Mouse (Mus musculus) intestine, postnatal 0 days (tissue): ENCODE measurements at regions not wholly inside any gene's neighbourhood (a gene's known extent, or its start where the extent isn't known, plus 50 kb on each side); places are given as distances from the start of the nearest gene placed in this dataset.

Experiments used
- ATAC-seq: fragments of 200-750 bp; cut with Nextera tagmentation; 2 replicates; pipeline ENCODE4 v1.8.0; 2017; ENCODE audit warnings: mild to moderate bottlenecking, moderate TSS enrichment, moderate library complexity
- H3K27ac ChIP-seq: fragments of 300-500 bp; sonication (generic); 2 replicates; pipeline ENCODE4 v1.5.1; 2014; ENCODE audit warnings: mild to moderate bottlenecking, low read depth, low read length, moderate library complexity
- H3K27me3 ChIP-seq: fragments of 300-500 bp; sonication (generic); replicated peaks from 2 replicates; pipeline ENCODE4 v1.6.1; 2014; ENCODE audit warnings: low read length, mixed read lengths; ENCODE audit not compliant: control insufficient read depth, insufficient read depth
- H3K36me3 ChIP-seq: fragments of 300-500 bp; sonication (generic); 2 replicates; pipeline ENCODE4 v1.6.1; 2014; ENCODE audit warnings: mild to moderate bottlenecking, moderate library complexity; ENCODE audit not compliant: control insufficient read depth, insufficient read depth
- H3K4me1 ChIP-seq: fragments of 300-500 bp; sonication (generic); replicated peaks from 2 replicates; pipeline ENCODE4 v1.6.1; 2014; ENCODE audit warnings: antibody characterized with exemption, low read length, mixed read lengths; ENCODE audit not compliant: control insufficient read depth, insufficient read depth
- H3K4me2 ChIP-seq: fragments of 300-500 bp; sonication (generic); replicated peaks from 2 replicates; pipeline ENCODE4 v1.6.1; 2014; ENCODE audit warnings: low read depth, mild to moderate bottlenecking, moderate library complexity
- H3K4me3 ChIP-seq: fragments of 300-500 bp; sonication (generic); 2 replicates; pipeline ENCODE4 v1.5.1; 2014; ENCODE audit warnings: low read depth, low read length
- H3K9ac ChIP-seq: fragments of 300-500 bp; sonication (generic); 2 replicates; pipeline ENCODE4 v1.6.1; 2014; ENCODE audit warnings: mild to moderate bottlenecking, low read depth, low read length
- H3K9me3 ChIP-seq: fragments of 300-500 bp; sonication (generic); 2 replicates; pipeline ENCODE4 v1.6.1; 2016; ENCODE audit warnings: mixed run types; ENCODE audit not compliant: control insufficient read depth
- CTCF ChIP-seq: sonication (generic); IDR thresholded peaks from 2 replicates; pipeline ENCODE4 v1.5.1; 2016; ENCODE audit warnings: low read depth, mild to moderate bottlenecking, control low read depth, antibody characterized with exemption, moderate library complexity
- WGBS: fragments of 180-500 bp; shearing (Covaris S2); extraction: QIAGEN DNeasy Blood & Tissue Kit; methylation state at CpG from one replicate; pipeline ENCODE4 v1.1.7; 2014; 5-methylcytosine and 5-hydroxymethylcytosine counted together

DNA sequence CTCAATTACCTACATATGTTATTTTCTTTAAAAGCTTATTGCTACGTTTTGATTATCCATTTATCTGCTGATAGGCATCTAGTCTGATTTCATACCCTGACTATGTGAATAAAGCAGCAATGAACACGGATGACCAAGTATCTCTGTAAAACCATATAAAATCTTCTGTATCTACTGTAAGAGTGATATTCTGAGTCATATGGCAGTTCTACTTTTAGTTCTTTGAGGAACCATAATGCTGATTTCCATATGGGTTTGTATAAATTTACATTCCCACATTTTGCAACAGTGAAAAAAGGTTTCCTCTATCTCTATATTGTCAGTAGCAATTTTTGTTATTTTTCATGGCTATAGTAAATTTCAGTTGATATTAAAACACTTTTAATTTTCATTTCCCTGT, 280.6 kb downstream of the Fsip2 start:
- Histone ChIP-seq H3K9me3 (no peaks in the 10 kb centered on the region), H3K27ac (no peak overlapping the region), H3K4me3 (no peak overlapping the region), H3K4me1 (no peaks in the 10 kb centered on the region), H3K36me3 (no peaks in the 10 kb centered on the region), H3K27me3 (no peaks in the 10 kb centered on the region), H3K9ac (no peak overlapping the region), H3K4me2 (no peak overlapping the region)
- WGBS: 78% methylated on average over 2 of the region's 2 CpGs
- TF ChIP-seq CTCF: no peak
- no peak for ATAC-seq

- WGBS: 76% methylated on average over 5 of the region's 5 CpGs
- no peak overlapping the region for H3K9ac ChIP-seq
- no peak overlapping the region for H3K4me3 ChIP-seq
- no peaks in the 10 kb centered on the region for H3K36me3 ChIP-seq
- H3K4me1 ChIP-seq: no peaks in the 10 kb centered on the region
- no peak for ATAC-seq
- H3K27me3 ChIP-seq: no peaks in the 10 kb centered on the region
- no peak overlapping the region for H3K27ac ChIP-seq
- no peaks in the 10 kb centered on the region for H3K9me3 ChIP-seq
- no peak overlapping the region for H3K4me2 ChIP-seq
- no peak for TF ChIP-seq CTCF
These were observed 282.8 kb downstream of the Fsip2 start for GRCm38 (mm10) chr2:83226198-83226597.

DNA sequence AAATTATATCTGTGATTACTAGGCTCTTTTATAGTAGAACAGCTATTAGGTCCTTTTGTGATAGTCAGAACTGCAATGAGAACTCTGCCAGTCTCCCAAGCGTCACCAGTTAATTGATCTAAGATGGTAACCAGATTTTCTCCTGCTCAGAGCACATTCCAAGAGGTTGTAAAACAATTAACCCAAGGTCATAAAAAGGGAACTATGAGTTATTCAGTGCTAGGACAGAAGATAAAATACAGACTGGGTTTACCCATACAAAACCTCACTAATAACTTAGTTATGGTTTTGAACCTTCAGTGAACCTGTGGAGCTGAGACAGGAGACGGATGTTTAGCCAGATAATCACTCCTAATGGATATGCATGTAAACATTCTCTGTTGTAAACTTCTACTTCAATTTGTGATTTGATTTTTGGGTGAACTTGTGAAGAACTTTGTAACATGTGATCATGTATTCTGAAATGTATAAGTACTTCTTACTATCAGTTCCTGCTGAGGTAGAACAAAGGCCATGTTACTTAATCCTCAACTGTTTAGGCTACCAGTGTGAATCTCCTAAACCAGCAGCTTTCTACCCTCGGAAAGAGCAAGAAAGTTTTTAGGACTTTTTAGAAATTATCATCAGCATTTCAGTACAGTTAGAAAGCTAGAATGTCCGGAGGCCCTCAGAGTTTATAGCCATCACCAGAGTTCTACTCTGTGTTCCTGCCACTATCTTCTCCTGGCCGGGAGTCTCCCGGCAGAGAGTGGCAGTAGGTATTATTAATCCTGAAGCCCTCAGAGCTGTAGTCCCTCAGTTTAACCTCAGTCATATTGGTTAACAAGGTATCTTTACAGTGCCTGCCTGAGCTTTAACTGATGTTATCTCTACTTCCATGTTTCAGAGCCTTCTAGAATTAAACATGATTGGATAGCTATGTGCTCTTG, 308.0 kb downstream of the Fsip2 start:
- no peak overlapping the region for H3K9ac ChIP-seq
- 16% methylated on average over 6 of the region's 6 CpGs for WGBS
- no peak for TF ChIP-seq CTCF
- H3K27me3 ChIP-seq: no peaks in the 10 kb centered on the region
- no peaks in the 10 kb centered on the region for H3K4me1 ChIP-seq
- ATAC-seq: peak; percentile 78
- no peak overlapping the region for H3K27ac ChIP-seq
- no peak overlapping the region; the same call in 1 of the 2 replicates for H3K4me2 ChIP-seq
- no peaks in the 10 kb centered on the region for H3K36me3 ChIP-seq
- no peaks in the 10 kb centered on the region for H3K9me3 ChIP-seq
- H3K4me3 ChIP-seq: no peak overlapping the region

- H3K4me3 ChIP-seq: no peak overlapping the region
- H3K36me3 ChIP-seq: no peaks in the 10 kb centered on the region
- 73% methylated on average over 2 of the region's 2 CpGs for WGBS
- TF ChIP-seq CTCF: no peak
- no peak overlapping the region for H3K27ac ChIP-seq
- no peak for ATAC-seq
- H3K9me3 ChIP-seq: no peaks in the 10 kb centered on the region
- no peaks in the 10 kb centered on the region for H3K27me3 ChIP-seq
- no peaks in the 10 kb centered on the region for H3K4me1 ChIP-seq
- H3K9ac ChIP-seq: no peak overlapping the region
- no peak overlapping the region for H3K4me2 ChIP-seq
These were observed 313.4 kb downstream of the Fsip2 start for GRCm38 (mm10) chr2:83256811-83257321.

DNA sequence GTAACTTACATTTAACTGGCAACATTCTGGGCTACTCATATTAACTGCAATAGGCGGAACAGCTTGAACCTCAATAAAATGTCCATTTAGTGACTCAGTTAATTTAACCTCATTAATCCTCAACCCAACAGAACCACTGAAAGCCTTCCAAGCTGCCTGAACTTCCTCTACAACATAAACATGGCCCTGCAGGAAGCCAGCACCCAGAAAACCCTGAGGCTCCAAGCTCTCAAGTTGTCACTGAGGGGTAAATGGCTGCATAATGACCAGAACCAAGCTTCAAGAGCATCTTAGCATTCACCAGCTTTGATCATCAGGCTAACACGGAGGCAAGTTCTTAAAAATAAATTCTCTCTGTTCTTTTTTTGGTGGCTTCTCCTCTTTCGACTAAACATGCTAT, 315.2 kb downstream of the Fsip2 start:
- no peaks in the 10 kb centered on the region for H3K4me1 ChIP-seq
- ATAC-seq: no peak
- 80% methylated on average over 3 of the region's 3 CpGs for WGBS
- no peaks in the 10 kb centered on the region for H3K9me3 ChIP-seq
- H3K27ac ChIP-seq: no peak overlapping the region
- no peak overlapping the region for H3K4me2 ChIP-seq
- H3K9ac ChIP-seq: no peak overlapping the region
- no peaks in the 10 kb centered on the region for H3K27me3 ChIP-seq
- no peaks in the 10 kb centered on the region for H3K36me3 ChIP-seq
- H3K4me3 ChIP-seq: no peak overlapping the region
- no peak for TF ChIP-seq CTCF

DNA sequence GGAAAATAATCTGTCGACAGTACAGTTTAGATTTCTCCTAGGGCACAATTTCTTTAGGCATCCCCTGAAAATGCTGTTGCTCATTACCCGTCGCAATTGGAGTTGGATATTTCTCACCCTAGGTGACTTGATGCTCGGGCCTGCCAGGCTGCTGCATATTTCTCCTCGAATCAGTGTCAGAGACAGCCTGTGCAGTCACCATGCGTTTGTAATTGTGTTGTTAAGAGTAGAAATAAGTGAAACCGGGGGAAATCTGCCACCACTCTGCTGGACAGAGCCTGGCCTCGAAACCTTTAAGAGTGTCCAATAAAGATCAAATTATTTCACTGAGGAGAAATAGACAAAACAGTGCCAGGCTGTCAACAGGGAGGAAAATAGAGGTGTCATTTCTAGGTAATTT, 340.7 kb upstream of the Zc3h15 start:
- Histone ChIP-seq H3K9me3 (no peaks in the 10 kb centered on the region), H3K27ac (no peak overlapping the region), H3K4me2 (no peak overlapping the region), H3K4me1 (no peaks in the 10 kb centered on the region), H3K9ac (no peak overlapping the region), H3K36me3 (no peaks in the 10 kb centered on the region), H3K27me3 (no peaks in the 10 kb centered on the region), H3K4me3 (no peak overlapping the region)
- no peak for TF ChIP-seq CTCF
- 75% methylated on average over 8 of the region's 8 CpGs for WGBS
- ATAC-seq: no peak
